Mouse (Mus musculus): ENCODE results near the gene Lexm. TPM values are rescaled to one million over a fixed set of nuclear protein-coding genes. Genes with fewer than 3 reads are reported as not detected.
A peak's percentile ranks its signal among the peaks of the same experiment; 100 is the strongest.

Lexm gene
- polyA plus RNA-seq, 1 experiment from 2014 or later: not detected

DNA sequence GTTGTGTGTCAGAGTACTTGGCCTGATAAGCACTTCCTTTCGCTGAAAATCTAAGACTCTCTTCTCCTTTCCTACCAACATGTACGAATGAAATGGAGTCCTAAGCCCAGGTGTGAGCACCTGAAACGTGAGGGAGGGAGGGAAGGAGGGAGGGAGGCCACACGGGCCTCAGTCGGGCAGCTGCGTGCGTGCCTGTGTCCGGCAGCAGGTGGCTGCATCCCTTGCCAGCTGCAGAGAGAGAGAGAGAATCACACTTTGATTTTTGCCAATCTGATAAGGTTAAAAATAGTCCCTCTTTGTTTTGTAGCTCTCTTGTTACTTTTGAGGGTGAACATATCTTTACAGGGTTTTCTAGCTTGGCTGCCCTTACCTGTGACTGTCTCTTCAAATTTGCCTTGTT, 42.0 kb downstream of the Lexm start:
- peaks cover 49% of the 10 kb centered on the region for H3K36me3 ChIP-seq
- no peaks in the 10 kb centered on the region for H3K27me3 ChIP-seq (replicated peaks)
- H3K4me1 ChIP-seq: no peaks in the 10 kb centered on the region
- no peak overlapping the region for H3K4me3 ChIP-seq (replicated peaks)
- no peak overlapping the region for H3K27ac ChIP-seq
- H3K9ac ChIP-seq: no peak overlapping the region
- H3K4me2 ChIP-seq: no peak overlapping the region
- 82% methylated on average over 8 of the region's 8 CpGs for WGBS
- no peak for ATAC-seq (ENCODE audit: insufficient read depth, low FRiP score, low read depth)
- H3K9me3 ChIP-seq: no peaks in the 10 kb centered on the region

DNA sequence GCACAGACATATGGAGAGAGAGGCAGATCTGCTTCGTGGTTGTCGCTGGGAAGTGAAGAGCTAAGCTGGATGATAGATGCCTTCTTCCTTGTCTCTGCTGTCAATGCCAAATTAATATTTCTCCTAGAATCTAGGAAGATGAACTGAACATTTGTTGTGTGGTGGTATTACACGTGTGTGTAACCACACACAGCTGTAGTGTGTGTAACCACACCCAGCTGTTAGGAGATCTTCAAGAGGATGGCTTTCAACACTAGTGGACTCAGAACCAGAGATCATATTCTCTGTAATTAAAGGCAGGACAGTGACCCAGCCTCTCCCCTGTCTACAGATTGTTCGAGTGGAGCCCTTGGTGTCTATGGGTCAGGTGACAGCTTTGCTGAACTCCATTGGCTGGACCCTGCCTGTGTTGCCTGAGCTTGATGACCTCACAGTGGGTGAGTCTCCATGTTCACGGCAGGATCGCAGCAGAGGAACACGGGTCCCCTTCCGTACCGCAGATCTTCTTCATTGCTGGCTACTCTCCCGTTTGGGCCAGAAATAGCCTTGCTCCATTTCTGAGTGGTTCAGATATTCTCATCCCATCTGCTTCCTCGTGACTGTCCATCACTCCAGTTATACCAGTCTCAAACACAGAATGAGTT, 45.8 kb downstream of the Lexm start:
- peaks cover 40% of the 10 kb centered on the region for H3K36me3 ChIP-seq
- H3K27ac ChIP-seq: no peak overlapping the region
- no peak for ATAC-seq (ENCODE audit: insufficient read depth, low FRiP score, low read depth)
- H3K27me3 ChIP-seq (replicated peaks): no peaks in the 10 kb centered on the region
- no peak overlapping the region for H3K4me2 ChIP-seq
- WGBS: 83% methylated on average over 11 of the region's 11 CpGs
- H3K4me1 ChIP-seq: no peaks in the 10 kb centered on the region
- H3K9ac ChIP-seq: no peak overlapping the region
- no peaks in the 10 kb centered on the region for H3K9me3 ChIP-seq
- H3K4me3 ChIP-seq (replicated peaks): no peak overlapping the region

DNA sequence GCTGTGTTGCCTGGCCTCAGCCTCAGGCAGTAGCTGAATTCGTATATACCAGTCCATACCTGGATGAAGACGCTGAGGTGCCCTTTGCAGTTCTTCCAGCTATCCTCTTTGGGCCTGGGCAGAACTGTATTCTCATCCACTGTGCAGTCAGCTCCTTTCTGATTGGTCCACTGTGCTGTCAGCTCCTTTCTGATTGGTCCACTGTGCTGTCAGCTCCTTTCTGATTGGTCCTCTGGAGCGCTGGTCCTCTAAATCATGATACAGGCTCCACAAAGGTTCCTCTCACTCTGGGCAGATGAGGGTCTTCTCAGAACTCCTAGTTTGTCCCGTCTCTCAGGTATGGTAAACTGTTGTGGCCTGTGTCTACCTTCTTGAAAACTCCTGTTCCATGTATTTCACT, 47.4 kb downstream of the Lexm start:
- H3K4me1 ChIP-seq: no peaks in the 10 kb centered on the region
- no peak overlapping the region for H3K4me3 ChIP-seq (replicated peaks)
- no peak overlapping the region for H3K9ac ChIP-seq
- WGBS: 89% methylated on average over 4 of the region's 4 CpGs
- H3K27me3 ChIP-seq (replicated peaks): no peaks in the 10 kb centered on the region
- no peak overlapping the region for H3K4me2 ChIP-seq
- no peak overlapping the region for H3K27ac ChIP-seq
- peaks cover 46% of the 10 kb centered on the region for H3K36me3 ChIP-seq
- no peak for ATAC-seq (ENCODE audit: insufficient read depth, low FRiP score, low read depth)
- no peaks in the 10 kb centered on the region for H3K9me3 ChIP-seq

DNA sequence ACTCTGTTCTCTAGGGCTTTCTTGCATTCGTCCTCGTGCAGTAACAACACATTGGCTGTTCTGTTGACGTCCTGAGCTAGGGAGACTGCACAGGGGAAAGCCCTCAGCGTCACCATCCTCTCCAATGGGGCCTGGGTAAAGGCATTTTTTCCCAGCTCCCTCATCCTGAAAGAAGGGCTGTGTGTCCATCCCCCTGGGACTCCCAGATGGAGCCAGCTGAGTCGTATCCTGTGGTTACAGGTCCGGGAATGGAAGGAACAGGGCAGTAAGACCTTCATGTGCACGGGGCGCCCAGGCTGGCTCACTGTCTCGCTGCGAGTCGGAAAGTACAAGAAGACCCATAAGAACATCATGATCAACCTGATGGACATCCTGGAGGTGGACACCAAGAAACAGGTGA, 52.9 kb downstream of the Lexm start:
- WGBS: 80% methylated on average over 11 of the region's 11 CpGs
- no peak overlapping the region for H3K9ac ChIP-seq
- H3K4me2 ChIP-seq: no peak overlapping the region
- H3K9me3 ChIP-seq: no peaks in the 10 kb centered on the region
- H3K4me3 ChIP-seq (replicated peaks): no peak overlapping the region
- no peak overlapping the region for H3K27ac ChIP-seq
- H3K4me1 ChIP-seq: peaks cover 29% of the 10 kb centered on the region
- peaks cover 18% of the 10 kb centered on the region; the same call in 1 of the 2 replicates for H3K36me3 ChIP-seq
- no peaks in the 10 kb centered on the region for H3K27me3 ChIP-seq (replicated peaks)
- no peak for ATAC-seq (ENCODE audit: insufficient read depth, low FRiP score, low read depth)

DNA sequence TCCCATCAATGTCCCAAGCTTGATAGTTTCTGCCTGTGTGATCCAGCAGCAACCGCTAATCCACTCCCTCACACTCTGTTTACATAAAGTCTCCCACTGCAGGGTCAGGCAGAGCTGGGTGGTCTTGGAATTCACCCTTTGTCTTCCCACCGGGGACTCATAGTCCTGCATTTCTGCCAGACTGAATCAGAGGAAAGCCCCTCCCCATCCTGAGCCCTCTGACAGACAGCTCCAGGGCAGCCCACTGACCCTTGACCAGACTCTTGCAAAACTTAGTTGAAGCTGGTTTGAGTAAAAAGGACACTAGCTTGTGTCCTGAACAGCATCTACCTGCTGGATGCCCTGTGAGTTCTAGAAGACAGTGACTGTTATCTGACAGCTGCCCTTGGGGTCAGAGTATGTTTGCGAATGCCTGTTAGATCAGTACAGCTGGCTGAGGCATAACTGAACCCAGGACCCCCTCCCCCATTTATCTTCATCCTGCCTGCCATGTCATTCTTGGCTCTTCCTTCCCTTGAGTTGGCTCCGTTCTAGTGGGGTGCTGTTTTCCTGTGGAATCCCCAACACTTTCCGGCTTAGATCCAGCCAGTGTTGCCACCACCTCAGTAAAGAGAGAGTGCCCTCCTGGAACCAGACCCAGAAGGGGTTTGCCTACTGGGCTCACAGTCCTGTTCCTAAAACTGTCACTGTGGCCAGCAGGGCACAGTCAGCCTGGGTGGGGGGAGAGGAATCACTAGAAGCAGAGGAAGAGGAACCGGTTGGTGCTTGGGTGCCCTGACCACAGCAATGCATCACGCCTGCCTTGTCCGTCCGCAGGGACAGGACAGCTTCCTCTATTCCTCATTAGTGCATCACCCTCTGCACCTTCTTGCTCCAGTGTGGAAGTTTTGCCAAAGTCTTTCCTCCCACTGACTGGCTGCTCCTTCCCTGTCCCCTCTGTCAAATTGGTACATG, 53.9 kb downstream of the Lexm start:
- ATAC-seq (ENCODE audit: insufficient read depth, low FRiP score, low read depth): no peak
- Histone ChIP-seq H3K9ac (no peak overlapping the region; the same call in 1 of the 2 replicates), H3K9me3 (no peaks in the 10 kb centered on the region), H3K4me3 (replicated peaks) (peak overlapping the region; percentile 92), H3K36me3 (peaks cover 17% of the 10 kb centered on the region; the same call in 1 of the 2 replicates), H3K4me1 (peaks cover 29% of the 10 kb centered on the region), H3K27ac (no peak overlapping the region), H3K4me2 (peak overlapping the region; percentile 93), H3K27me3 (replicated peaks) (no peaks in the 10 kb centered on the region)
- 35% methylated on average over 9 of the region's 9 CpGs for WGBS

DNA sequence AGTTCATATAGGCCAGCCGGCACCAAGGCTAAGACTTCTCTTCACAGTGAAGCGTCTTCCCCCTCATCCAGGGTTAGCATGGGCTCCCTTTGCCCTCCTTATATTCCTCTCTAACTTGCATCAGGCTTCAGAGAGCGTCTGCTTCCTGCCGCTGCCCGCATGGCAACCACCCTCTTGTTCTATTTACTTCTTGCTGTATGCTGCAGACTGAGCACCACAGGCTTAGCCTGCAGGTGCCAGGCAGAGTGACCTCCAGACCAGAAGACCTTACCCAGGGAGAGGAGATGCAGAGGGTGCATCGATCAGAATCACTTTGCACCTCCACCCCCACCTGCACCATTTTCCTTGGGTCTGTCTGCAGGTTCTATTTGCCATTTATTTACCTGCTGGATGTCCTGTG, 55.0 kb downstream of the Lexm start:
- no peaks in the 10 kb centered on the region for H3K9me3 ChIP-seq
- peaks cover 29% of the 10 kb centered on the region for H3K4me1 ChIP-seq
- 0 out of 2 replicates have a peak, but pooled peaks cover 9% of the 10 kb centered on the region for H3K36me3 ChIP-seq
- no peaks in the 10 kb centered on the region for H3K27me3 ChIP-seq (replicated peaks)
- H3K9ac ChIP-seq: 0 out of 2 replicates have a peak overlapping the region, but pooled peaks have one; percentile 76
- WGBS: 5% methylated on average over 6 of the region's 6 CpGs
- H3K4me2 ChIP-seq: peak overlapping the region; percentile 93
- peak overlapping the region; percentile 92 for H3K4me3 ChIP-seq (replicated peaks)
- ATAC-seq (ENCODE audit: insufficient read depth, low FRiP score, low read depth): no peak
- H3K27ac ChIP-seq: 0 out of 2 replicates have a peak overlapping the region, but pooled peaks have one; percentile 88

DNA sequence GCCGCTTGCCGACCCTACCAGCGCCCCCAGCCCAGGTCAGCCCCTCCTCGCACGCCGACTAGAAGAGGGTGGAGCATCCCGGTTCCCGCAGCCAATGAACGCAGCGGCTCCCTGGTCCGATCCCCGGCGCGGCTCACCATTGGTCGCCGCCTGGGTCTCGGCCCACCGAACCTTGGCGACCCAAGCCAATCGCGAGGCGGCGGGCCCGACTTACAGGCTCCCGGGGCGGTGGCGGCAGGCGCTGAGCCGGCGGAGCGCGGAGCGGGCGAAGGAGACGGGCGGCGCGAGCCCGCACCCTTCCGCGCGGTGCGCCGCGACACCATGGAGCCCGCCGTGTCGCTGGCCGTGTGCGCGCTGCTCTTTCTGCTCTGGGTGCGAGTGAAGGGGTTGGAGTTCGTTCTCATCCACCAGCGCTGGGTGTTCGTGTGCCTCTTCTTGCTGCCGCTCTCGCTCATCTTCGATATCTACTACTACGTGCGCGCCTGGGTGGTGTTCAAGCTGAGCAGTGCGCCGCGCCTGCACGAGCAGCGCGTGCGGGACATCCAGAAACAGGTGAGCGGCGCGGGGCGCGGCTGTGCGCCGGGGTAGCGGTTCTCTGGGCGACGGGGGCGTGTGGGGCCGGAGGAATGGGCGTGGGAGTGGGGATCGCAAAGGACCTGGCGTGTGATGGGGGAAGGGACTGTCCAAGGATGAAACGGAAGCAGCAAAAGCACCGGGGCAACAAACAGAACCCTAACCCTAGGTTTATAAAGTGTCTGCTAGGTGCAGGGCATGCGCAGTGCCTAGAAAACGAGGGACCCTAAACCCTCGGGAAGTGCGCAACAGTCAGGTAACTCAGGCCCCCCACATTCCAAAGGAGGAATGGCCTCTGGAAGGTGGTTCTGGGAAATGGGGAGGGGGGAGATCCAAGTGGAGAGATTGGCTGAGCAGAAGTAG, 55.9 kb downstream of the Lexm start, which contains the start of gene Dhcr24:
Dhcr24 (plus strand) TSS at position 193 of the 936 bp plus-strand sequence.
- WGBS: under 1% methylated on average over 89 of the region's 89 CpGs
- peak within 1 kb of the TSS; percentile 93 for H3K4me2 ChIP-seq

DNA sequence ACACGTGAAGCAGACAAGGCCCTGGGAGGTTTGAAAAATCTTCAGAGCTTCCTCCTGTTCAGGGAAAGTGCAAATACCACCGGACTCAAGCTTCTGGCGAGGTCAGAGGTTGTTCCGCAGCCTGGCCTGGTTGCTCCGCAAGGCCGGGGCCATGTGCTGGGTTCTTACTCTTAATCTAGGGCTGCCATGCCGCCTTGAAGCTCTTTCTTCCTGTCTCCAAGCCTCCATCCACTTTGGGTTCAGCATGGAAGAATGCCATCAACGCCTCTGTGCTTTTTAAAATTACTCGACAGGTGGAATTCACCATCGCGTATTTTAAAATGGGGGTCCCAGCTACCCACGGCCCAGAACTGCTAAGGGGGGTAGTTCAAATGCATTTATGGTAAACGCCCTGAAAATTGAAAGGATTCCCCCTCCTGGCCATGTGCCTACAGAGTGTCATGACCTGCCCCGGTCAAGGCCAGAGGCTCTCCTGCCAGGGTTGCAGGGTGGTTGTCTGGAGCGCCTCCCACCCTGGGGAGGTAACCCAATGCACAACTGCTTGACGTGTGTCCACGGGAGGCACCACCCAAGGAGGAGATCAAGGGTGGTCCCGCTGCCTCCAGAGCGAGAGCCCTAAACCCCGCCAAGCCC, 56.7 kb downstream of the Lexm start:
- no peaks in the 10 kb centered on the region for H3K9me3 ChIP-seq
- 0 out of 2 replicates have a peak overlapping the region, but pooled peaks have one; percentile 25 for H3K9ac ChIP-seq
- peaks cover 29% of the 10 kb centered on the region for H3K4me1 ChIP-seq
- peak overlapping the region; percentile 93 for H3K4me2 ChIP-seq
- 2% methylated on average over 20 of the region's 20 CpGs for WGBS
- peak overlapping the region; percentile 88 for H3K27ac ChIP-seq
- no peaks in the 10 kb centered on the region for H3K27me3 ChIP-seq (replicated peaks)
- H3K36me3 ChIP-seq: 0 out of 2 replicates have a peak, but pooled peaks cover under 1% of the 10 kb centered on the region
- ATAC-seq (ENCODE audit: insufficient read depth, low FRiP score, low read depth): peak; percentile 59
- H3K4me3 ChIP-seq (replicated peaks): peak overlapping the region; percentile 92

More for the DNA sequence above, 55.9 kb downstream of the Lexm start, which contains the start of gene Dhcr24:
- Histone ChIP-seq H3K9me3 (no peaks in the 10 kb centered on the region), H3K36me3 (0 out of 2 replicates have a peak, but pooled peaks cover 8% of the 10 kb centered on the region), H3K9ac (peak within 1 kb of the TSS; percentile 76), H3K4me3 (replicated peaks) (peak within 1 kb of the TSS; percentile 92), H3K4me1 (peaks cover 29% of the 10 kb centered on the region), H3K27me3 (replicated peaks) (no peaks in the 10 kb centered on the region), H3K27ac (peak within 1 kb of the TSS; percentile 88)
- peak; percentile 97 for ATAC-seq (ENCODE audit: insufficient read depth, low FRiP score, low read depth)

DNA sequence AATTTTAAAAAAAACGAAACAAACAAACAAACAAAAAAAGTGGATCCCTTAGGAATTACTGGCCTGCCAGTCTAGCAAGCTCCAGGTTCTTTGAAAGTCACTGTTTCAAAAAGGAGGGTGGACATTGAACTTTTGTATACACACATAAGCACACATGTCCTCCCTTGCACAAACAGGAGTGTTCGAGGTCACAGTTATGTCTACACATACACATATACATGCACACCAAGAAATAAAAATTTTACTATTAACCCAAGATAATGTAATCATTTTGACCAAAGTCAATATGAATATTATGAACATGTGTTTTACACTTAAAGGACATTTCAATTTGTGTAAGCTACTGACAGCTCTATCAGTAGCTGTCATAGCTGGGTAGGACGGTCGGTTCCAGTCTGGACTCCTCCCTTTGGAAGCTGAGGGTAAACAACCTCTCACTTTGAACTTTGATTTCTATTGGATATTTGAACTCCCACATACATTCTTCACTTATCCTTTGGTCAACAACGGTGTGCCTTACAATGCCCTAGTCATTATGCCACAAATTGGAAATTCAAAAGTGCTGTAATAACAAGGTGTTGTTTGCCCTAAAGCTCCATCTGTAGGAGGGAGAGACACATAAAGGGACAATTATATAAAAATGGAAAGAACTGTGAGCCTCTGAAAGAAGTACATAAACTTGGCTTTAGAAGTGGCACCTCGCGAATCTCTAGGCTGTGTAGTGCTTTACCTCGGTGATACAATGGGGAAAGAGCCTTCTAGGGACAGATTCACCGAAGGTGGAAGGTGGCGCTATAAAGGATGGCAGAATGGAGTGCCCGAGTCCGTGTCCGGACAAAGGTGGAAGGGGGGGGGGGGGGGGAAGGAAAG, 57.5 kb downstream of the Lexm start:
- H3K4me3 ChIP-seq (replicated peaks): no peak overlapping the region
- H3K4me2 ChIP-seq: peak overlapping the region; percentile 93
- H3K27me3 ChIP-seq (replicated peaks): no peaks in the 10 kb centered on the region
- no peak for ATAC-seq (ENCODE audit: insufficient read depth, low FRiP score, low read depth)
- H3K9me3 ChIP-seq: no peaks in the 10 kb centered on the region
- peak overlapping the region; percentile 88 for H3K27ac ChIP-seq
- no peak overlapping the region for H3K9ac ChIP-seq
- no peaks in the 10 kb centered on the region for H3K36me3 ChIP-seq
- 29% methylated on average over 13 of the region's 13 CpGs for WGBS
- peaks cover 29% of the 10 kb centered on the region for H3K4me1 ChIP-seq

DNA sequence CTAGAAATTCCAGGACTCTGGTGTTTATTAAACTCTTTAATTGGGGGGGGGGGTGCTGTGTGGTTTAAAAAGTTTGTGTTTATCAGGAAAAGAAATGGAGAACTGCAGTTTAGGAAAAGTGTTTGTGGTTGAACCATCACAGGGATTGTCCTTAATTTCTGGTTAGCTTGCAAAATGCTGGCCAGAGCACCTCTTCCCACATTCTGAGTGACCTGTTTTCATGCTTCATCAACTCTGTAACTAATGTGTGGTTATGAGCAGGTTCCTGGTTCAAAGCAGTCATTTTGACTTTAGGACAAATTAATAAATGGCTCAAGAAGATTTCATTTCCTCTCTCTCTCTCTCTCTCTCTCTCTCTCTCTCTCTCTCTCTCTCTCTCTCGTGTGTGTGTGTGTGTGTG, 59.1 kb downstream of the Lexm start:
- ATAC-seq (ENCODE audit: insufficient read depth, low FRiP score, low read depth): no peak
- Histone ChIP-seq H3K4me2 (no peak overlapping the region), H3K36me3 (no peaks in the 10 kb centered on the region), H3K9ac (no peak overlapping the region), H3K4me1 (peaks cover 20% of the 10 kb centered on the region), H3K9me3 (no peaks in the 10 kb centered on the region), H3K4me3 (replicated peaks) (no peak overlapping the region), H3K27me3 (replicated peaks) (no peaks in the 10 kb centered on the region), H3K27ac (no peak overlapping the region)
- WGBS: no CpG with 5 or more reads among the region's 1 CpGs

Measured in stomach, embryonic 15.5 days (tissue).